Mouse (Mus musculus) limb, embryonic 11.5 days (tissue): ENCODE data around the gene Map4k4. TPM values are rescaled to one million over a fixed set of nuclear protein-coding genes. Genes with fewer than 3 reads are reported as not detected.

Experiments used
- ATAC-seq: fragments of 200-750 bp; cut with Nextera tagmentation; 2 replicates; pipeline ENCODE4 v1.8.0; 2017; ENCODE audit warnings: low read depth; ENCODE audit not compliant: insufficient number of reproducible peaks, low FRiP score, low TSS enrichment
- DNase-seq: peaks from one replicate; pipeline ENCODE4 v3.0.0-alpha.2; 2015; ENCODE audit warnings: low spot score
- H3K27ac ChIP-seq: fragments of 300-500 bp; sonication (generic); replicated peaks from 2 replicates; pipeline ENCODE4 v1.5.1; 2014; ENCODE audit warnings: low read depth, mild to moderate bottlenecking, low read length
- H3K27me3 ChIP-seq: fragments of 300-500 bp; sonication (generic); 2 replicates; pipeline ENCODE4 v1.6.1; 2014; ENCODE audit warnings: mild to moderate bottlenecking, low read length, mixed read lengths; ENCODE audit not compliant: control insufficient read depth, insufficient read depth
- H3K36me3 ChIP-seq: fragments of 300-500 bp; sonication (generic); 2 replicates; pipeline ENCODE4 v1.6.1; 2014; ENCODE audit warnings: mild to moderate bottlenecking, low read length, moderate library complexity, mixed read lengths; ENCODE audit not compliant: control insufficient read depth, insufficient read depth
- H3K4me1 ChIP-seq: fragments of 300-500 bp; sonication (generic); 2 replicates; pipeline ENCODE4 v1.6.1; 2014; ENCODE audit warnings: low read length, mixed read lengths; ENCODE audit not compliant: control insufficient read depth, insufficient read depth
- H3K4me2 ChIP-seq: fragments of 300-500 bp; sonication (generic); 2 replicates; pipeline ENCODE4 v1.6.1; 2014; ENCODE audit warnings: low read depth, mild to moderate bottlenecking, moderate library complexity; ENCODE audit not compliant: severe bottlenecking
- H3K4me3 ChIP-seq: fragments of 300-500 bp; sonication (generic); 2 replicates; pipeline ENCODE4 v1.5.1; 2014; ENCODE audit warnings: low read depth, low read length
- H3K9ac ChIP-seq: fragments of 300-500 bp; sonication (generic); 2 replicates; pipeline ENCODE4 v1.6.1; 2014; ENCODE audit warnings: mild to moderate bottlenecking, low read length
- H3K9me3 ChIP-seq: fragments of 300-500 bp; sonication (generic); 2 replicates; pipeline ENCODE4 v1.6.1; 2016; ENCODE audit warnings: low read length; ENCODE audit not compliant: control insufficient read depth
- WGBS: fragments of 180-500 bp; shearing (Covaris S2); extraction: QIAGEN DNeasy Blood & Tissue Kit; methylation state at CpG from one replicate; pipeline ENCODE4 v1.1.7; 2014; 5-methylcytosine and 5-hydroxymethylcytosine counted together
- polyA plus RNA-seq: library from polyadenylated mRNA; unstranded; fragments of >200 nt; fragmentation: Nextera tagmentation; extraction: Ambion mirVana; gene quantifications from 2 replicates; pipeline ENCODE4 v1.2.1, GENCODE M21; 2014

Map4k4 gene
- polyA plus RNA-seq, 1 experiment from 2014 or later = 38.0 TPM

DNA sequence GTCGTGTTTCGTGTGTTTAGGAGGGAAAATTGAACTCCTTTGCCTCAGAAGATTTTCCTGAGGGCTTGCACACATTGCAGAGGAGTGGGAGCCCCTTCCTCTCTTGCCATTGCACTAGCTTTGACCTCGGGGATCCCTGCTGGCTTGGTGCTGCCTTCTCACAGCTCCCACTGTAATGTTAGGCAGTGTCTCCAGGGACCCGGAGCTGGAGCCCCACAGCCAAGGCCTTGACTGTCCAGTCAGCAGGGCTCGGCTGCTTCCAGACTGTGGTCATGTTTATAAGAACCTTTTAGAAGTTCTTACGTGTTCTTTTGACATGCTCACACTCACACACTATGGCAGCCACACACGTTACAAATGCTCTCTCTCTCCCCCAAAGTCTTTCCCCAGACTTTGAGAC is 93.2 kb downstream of the Map4k4 start:
- no peak overlapping the region for H3K27ac ChIP-seq
- WGBS = 93% methylated on average over 7 of the region's 7 CpGs
- H3K4me1 ChIP-seq = no peaks in the 10 kb centered on the region
- no peak overlapping the region for H3K9ac ChIP-seq
- no peak for DNase-seq
- H3K4me2 ChIP-seq = no peak overlapping the region
- no peak overlapping the region for H3K4me3 ChIP-seq
- H3K36me3 ChIP-seq = peaks cover 18% of the 10 kb centered on the region
- H3K27me3 ChIP-seq = no peaks in the 10 kb centered on the region
- H3K9me3 ChIP-seq = no peaks in the 10 kb centered on the region
- ATAC-seq = no peak

DNA sequence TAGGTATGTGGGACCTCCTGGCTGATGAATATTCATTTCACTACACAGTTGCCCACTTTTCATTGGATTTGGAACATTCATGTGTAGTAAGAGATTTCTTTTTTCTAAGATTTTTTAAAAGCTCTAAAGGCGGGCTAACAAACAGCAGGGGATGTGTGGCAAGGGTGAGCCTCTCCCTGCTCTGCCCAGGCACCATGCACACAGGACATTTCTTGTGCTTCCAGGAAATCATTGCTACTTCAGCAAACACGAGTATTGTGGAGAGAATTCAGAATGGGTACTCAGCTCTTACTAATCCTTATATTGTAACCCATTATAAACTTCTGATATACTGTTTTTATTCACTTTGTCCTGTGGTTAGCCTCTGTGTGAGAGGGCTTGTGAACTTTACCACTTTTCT is 94.9 kb downstream of the Map4k4 start:
- no peak for DNase-seq
- ATAC-seq = no peak
- no peaks in the 10 kb centered on the region for H3K27me3 ChIP-seq
- H3K27ac ChIP-seq = no peak overlapping the region
- no peak overlapping the region for H3K4me3 ChIP-seq
- H3K4me2 ChIP-seq = no peak overlapping the region
- H3K4me1 ChIP-seq = no peaks in the 10 kb centered on the region
- H3K9ac ChIP-seq = no peak overlapping the region
- no peaks in the 10 kb centered on the region for H3K9me3 ChIP-seq
- peaks cover 18% of the 10 kb centered on the region for H3K36me3 ChIP-seq
- 86% methylated on average over 2 of the region's 2 CpGs for WGBS

DNA sequence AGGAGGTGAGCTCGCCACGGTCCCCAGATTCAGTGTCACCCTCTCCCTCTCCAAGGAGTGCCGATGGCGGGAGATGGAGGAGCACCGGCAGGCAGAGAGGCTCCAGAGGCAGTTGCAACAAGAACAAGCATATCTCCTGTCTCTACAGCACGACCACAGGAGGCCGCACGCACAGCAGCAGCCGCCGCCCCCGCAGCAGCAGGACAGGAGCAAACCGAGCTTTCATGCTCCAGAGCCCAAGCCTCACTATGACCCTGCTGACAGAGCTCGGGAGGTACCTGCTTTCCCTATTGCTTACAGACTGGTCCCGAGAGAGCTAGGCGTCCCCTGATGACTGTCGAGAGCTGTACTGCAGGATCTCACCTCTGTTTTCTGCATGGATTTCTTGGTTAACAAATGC is 99.8 kb downstream of the Map4k4 start:
- WGBS = 89% methylated on average over 16 of the region's 16 CpGs
- peaks cover 20% of the 10 kb centered on the region; the same call in 1 of the 2 replicates for H3K36me3 ChIP-seq
- no peak for ATAC-seq

DNA sequence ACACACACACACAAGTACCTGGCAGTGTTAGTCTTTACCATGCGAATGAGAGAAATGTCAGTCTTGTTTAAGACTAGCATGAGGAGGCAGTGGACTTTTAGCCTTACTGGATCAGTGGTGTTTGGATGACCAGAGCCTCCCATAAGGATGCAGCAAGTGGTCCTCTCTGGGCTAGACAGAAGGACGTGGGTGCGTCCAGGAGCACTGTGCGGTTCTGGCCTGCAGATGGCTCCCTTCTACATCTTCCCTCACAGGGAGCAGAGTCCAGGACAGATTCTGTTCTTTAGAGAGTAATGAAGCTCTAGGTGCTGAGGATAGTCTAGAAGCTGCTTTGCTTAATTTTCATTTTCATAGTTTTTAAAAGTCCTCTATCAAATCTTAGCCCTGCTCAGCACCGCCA is 100.2 kb downstream of the Map4k4 start:
- no peak overlapping the region for H3K27ac ChIP-seq
- no peak overlapping the region for H3K4me3 ChIP-seq
- H3K9me3 ChIP-seq = no peaks in the 10 kb centered on the region
- no peaks in the 10 kb centered on the region for H3K27me3 ChIP-seq
- DNase-seq = peak; percentile 34
- WGBS = 76% methylated on average over 5 of the region's 5 CpGs
- no peak overlapping the region for H3K9ac ChIP-seq
- no peak for ATAC-seq
- H3K36me3 ChIP-seq = peaks cover 21% of the 10 kb centered on the region; the same call in 1 of the 2 replicates
- H3K4me1 ChIP-seq = no peaks in the 10 kb centered on the region
- H3K4me2 ChIP-seq = no peak overlapping the region

More for the DNA sequence above, 99.8 kb downstream of the Map4k4 start:
- no peak for DNase-seq
- no peaks in the 10 kb centered on the region for H3K27me3 ChIP-seq
- no peak overlapping the region for H3K9ac ChIP-seq
- no peaks in the 10 kb centered on the region for H3K4me1 ChIP-seq
- no peaks in the 10 kb centered on the region for H3K9me3 ChIP-seq
- H3K4me3 ChIP-seq = no peak overlapping the region
- H3K4me2 ChIP-seq = no peak overlapping the region
- H3K27ac ChIP-seq = no peak overlapping the region

DNA sequence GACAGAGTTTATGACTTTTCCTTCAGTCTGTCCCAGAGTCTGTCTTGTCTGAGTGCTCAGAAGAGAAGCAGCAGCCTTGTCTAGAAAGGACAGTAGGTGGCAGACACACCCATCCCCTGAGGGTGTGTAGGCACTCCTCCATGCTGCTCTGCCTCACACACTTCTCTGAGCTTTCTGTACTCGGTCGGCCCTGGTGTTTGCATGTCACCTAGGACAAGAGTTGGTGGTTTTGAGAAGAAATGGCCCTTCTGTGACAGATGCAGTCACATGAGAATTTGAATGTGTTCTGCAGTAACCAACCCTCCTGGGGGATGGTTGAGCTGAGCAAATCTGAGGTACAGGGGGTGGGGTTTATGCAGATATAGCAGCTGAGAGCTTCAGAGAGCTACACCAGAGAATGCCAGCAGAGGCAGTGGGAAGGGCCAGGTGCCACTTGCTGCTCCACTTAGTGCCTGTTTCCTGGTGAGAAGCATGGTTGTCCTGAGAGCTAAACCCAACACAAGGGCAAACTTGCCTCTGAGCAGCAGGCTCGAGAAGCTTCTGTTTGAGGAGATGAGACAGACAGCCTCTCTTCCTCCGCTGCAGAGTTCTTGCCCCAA is 101.5 kb downstream of the Map4k4 start:
- Histone ChIP-seq H3K4me1 (no peaks in the 10 kb centered on the region), H3K36me3 (peaks cover 28% of the 10 kb centered on the region), H3K27me3 (no peaks in the 10 kb centered on the region), H3K9me3 (no peaks in the 10 kb centered on the region), H3K27ac (no peak overlapping the region), H3K4me3 (no peak overlapping the region), H3K4me2 (no peak overlapping the region), H3K9ac (no peak overlapping the region)
- DNase-seq (no peak), ATAC-seq (no peak)
- WGBS = 90% methylated on average over 4 of the region's 4 CpGs

DNA sequence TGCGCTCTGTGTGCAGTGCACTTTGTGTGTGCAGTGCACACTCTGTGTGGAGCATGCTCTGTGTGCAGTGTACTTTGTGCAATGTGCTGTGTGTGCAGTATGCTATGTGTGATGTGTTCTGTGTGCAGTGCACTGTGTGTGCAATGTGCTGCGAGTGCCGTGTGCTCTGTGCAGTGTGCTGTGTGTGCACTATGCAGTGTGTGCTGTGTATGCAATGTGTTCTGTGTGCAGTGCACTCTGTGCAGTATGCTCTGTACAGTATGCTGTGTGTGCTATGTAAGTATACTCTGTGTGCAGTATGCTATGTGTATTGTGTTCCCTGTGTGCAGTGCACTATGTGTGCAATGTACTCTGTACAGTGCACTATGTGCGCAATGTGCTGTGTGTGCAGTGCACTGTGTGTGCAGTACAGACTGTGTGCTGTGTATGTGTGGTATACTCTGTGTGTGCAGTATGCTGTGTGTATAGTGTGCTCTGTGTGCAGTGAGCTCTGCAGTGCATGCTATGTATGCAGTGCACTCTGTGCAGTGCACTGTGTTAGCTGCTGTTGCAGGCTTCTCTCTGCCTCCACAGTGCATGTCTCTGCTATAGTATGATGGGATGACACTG is 105.4 kb downstream of the Map4k4 start:
- Histone ChIP-seq H3K4me1 (no peaks in the 10 kb centered on the region), H3K4me2 (no peak overlapping the region), H3K9ac (no peak overlapping the region), H3K27ac (no peak overlapping the region), H3K27me3 (no peaks in the 10 kb centered on the region), H3K36me3 (peaks cover 35% of the 10 kb centered on the region), H3K4me3 (no peak overlapping the region), H3K9me3 (no peaks in the 10 kb centered on the region)
- DNase-seq (no peak), ATAC-seq (no peak)
- 98% methylated on average over 4 of the region's 4 CpGs for WGBS

DNA sequence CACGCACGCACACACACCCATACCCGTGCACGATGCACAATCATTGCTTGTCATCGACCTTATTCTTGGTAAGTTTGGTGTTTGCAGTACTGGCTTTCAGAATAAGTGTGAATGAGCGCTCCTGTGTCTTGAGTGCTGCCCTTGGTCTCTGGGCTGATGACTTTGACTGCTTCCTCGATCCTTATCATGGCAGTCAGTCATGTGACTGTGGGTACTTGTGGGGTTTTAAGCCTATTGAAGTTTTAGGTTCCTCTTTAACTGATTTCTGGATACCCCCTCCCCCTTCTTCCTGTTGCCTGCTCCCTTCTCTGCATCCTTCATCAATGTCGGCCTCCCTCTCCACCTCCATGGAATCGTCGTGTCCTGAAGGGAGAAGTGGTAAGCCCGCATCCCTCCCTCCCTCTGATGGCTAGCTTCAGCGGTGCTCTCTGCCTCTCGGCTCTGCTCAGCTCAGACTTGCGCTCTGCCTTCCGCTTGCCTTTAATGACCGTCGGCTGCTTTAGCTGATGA is 107.3 kb downstream of the Map4k4 start:
- Histone ChIP-seq H3K36me3 (peaks cover 37% of the 10 kb centered on the region), H3K9me3 (no peaks in the 10 kb centered on the region), H3K27ac (no peak overlapping the region), H3K4me3 (no peak overlapping the region), H3K9ac (no peak overlapping the region), H3K4me2 (no peak overlapping the region), H3K27me3 (no peaks in the 10 kb centered on the region), H3K4me1 (no peaks in the 10 kb centered on the region)
- 81% methylated on average over 17 of the region's 17 CpGs for WGBS
- no peak for ATAC-seq
- no peak for DNase-seq

DNA sequence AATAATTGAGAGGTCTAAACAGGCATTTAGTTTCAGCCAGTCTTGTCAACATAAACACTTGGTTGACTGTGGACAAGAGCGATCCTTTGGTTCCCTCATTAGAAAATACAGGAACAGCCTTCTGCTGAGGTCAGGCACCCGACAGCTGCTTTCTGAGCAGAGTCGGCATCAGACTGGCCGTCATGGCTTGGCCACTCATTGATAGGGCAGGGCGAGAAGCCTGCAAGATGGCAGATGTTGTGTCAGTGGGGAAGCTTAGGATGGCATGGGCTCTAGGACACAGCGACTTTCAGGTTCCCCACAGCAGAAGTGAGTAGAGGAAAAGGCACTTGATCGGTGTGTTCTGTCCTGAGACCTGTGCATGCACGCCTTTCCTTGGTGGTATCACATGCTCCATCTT is 112.0 kb downstream of the Map4k4 start:
- ATAC-seq (no peak), DNase-seq (no peak)
- no peak overlapping the region for H3K4me3 ChIP-seq
- H3K27ac ChIP-seq = no peak overlapping the region
- WGBS = 95% methylated on average over 8 of the region's 8 CpGs
- no peak overlapping the region for H3K4me2 ChIP-seq
- no peaks in the 10 kb centered on the region for H3K9me3 ChIP-seq
- no peak overlapping the region for H3K9ac ChIP-seq
- peaks cover 36% of the 10 kb centered on the region for H3K36me3 ChIP-seq
- H3K4me1 ChIP-seq = no peaks in the 10 kb centered on the region
- no peaks in the 10 kb centered on the region for H3K27me3 ChIP-seq
